Mouse (Mus musculus) right cerebral cortex, postnatal 10 days (tissue): ENCODE data around the gene Rfxap.

ENCODE experiments used
- DNase-seq, 2 experiments: peaks; one replicate each; pipeline ENCODE4 v3.0.0; 2021; ENCODE audit warnings: low spot score in 2 of 2

Rfxap gene

DNA sequence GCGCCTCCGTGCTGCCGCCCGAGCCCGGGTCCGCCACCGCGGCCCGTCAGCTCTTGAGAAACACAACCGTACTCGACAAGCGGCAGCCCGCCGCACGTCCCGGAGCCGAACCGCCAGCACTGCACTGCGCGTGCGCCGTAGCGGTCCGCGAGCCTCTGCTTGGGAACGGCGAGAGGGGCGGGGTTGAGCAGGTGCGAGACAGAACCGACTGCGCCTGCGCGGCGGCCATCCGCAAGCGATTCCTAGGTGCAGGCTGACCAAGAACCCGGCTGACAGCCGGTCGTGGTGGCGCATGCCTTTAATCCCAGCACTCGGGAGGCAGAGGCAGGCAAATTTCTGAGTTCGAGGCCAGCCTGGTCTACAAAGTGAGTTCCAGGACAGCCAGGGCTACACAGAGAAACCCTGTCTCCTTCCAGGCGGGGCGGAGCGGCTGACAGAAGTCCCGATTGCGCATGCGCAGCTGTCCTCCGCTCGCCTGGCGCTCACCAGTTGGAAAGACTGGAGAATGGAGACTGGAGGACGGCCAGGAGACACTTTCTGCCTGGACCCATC is at the start of gene Rfxap:
Gene Rfxap (minus strand): TSS at position 126 of the 552 bp plus-strand sequence.
- DNase-seq = peak; percentile 96 to 97

DNA sequence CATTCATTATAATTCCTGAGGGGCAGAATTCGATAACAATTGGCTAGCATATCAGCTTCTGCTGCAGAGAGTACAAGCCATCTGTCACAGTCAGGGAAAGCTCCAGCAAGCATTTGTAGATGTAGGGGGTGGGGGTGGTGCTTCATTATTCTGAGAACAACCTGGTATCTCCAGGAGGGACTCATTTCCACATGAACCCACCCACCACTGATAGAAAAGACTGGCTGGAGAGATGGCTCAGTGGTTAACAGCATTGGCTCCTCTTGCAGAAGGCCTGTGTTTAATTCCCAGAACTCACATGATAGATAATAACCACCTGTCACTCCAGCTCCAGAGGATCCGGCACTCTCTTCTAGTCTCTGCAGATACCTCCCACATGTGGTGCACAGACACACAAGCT is 27.8 kb upstream of the Rfxap start:
- peak; percentile 54 to 65 for DNase-seq

DNA sequence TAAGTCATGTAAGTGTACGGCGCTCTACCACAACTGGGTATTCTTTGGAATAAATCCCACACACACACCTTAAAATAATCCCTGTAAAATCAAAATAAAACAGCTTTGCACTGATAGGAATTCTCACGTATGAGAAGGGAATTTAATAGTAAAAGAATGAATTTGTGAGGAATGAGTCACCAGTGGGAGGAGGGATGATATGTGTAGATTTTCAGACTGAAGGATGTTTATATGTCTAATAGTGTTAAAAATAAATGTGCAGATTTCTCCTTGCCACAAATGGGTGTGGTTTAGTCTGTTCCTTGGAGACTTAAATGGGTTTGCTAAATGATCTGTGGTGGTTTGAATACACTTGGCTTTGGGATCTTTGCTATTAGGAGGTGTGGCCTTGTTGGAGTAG is 24.9 kb upstream of the Rfxap start:
- no peak for DNase-seq

DNA sequence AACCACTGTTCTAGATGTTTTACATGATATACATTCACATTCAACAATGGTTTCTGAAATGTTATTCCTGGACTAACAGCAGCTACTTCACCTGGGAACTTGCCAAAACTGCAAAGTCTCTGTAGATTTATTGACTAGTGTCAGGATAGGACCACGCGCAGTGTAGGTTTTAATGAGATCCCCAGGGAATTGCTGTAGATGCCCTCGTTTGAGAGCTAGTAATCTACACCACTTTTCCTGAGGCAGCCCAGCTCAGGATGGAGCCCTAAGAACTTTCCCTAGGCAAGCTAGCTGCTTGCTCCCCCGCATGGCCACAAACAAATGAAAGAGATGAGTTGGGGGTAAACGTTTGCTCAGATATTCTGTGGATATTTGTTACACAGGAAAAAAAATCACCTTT is 14.9 kb upstream of the Rfxap start:
- peak in 1 of 2 experiments; percentile 12 for DNase-seq

DNA sequence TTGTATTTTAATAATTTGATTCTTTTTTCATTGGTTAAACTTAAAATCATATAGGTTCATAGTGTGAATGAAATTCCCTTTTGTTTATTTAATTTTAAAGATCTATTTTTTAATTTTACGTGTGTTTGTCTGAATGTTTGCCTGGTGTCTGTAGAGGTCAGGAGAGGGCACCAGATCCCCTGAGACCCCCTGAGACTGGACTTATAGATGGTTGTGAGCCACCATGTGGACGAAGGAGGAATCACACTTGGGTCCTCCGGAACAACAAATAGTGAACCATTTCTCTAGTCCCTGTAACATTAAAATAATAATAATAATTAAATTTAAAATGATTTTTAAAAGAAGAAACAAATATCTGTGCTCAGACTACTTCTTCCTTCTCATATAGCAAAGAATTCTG is 7.7 kb upstream of the Rfxap start:
- peak; percentile 66 for DNase-seq

DNA sequence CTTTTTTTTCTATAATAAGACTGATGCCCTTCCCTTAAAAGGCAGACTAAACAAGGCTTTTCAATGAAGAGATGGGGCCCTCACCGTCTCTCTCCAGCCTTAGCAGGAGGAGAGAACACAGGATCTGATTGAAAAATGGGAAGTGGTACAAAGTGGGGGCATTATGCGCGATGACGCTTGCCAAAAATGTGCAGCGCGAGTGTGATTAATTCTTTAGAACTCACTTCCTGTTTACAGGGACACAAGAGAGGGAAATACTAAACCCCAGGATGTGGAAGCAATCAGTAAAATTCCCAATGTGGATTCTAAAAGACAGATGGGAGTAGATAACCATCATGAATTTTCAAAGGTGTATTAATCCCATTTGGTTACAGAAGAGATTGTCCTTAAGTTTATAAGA is 7.0 kb upstream of the Rfxap start:
- peak in 1 of 2 experiments; percentile 22 for DNase-seq

DNA sequence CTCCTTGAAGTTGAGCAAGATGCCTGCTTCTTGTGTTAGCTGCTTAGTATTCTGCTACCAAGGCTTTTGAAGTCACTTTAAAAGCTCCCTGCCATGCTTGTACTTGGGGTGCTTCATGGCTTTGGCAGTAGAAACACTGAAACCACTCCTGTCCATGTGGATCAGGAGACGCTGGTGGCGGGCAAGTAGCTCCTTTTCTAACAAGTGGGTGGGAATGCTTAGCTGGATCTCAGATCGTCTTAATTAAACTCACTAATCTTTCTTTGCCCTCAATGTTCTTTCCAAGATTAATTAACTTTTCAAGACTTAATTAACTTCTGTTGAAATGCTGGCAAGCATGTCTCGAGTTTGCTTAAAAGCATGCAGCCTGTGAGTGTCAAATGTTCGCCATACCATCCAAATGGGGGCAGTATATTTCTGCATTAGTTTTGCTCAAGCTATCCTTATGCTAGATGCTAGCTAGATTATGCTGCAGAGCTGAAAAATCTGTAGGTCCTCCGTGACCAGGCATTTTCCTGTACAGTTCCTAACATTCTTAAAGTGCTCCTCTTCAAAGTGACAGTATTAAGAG is 5.9 kb upstream of the Rfxap start:
- peak in 1 of 2 experiments; percentile 33 for DNase-seq

DNA sequence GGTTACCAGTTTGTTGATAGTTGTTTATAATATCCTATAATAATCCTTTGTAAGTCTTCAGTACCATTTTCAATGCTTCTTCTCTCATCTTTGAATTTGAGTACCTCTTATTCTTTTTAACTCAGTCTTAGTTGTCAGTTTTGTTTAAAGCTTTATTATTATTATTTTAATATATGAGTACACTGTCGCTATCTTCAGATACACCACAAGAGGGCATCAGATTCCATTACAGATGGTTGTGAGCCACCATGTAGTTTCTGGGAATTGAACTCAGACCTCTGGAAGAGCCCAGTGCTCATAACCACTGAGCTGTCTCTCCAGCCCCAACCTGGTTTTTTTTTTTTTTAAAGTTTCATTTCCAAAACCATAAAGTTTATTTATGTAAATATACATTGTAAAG is 4.0 kb upstream of the Rfxap start:
- no peak for DNase-seq

DNA sequence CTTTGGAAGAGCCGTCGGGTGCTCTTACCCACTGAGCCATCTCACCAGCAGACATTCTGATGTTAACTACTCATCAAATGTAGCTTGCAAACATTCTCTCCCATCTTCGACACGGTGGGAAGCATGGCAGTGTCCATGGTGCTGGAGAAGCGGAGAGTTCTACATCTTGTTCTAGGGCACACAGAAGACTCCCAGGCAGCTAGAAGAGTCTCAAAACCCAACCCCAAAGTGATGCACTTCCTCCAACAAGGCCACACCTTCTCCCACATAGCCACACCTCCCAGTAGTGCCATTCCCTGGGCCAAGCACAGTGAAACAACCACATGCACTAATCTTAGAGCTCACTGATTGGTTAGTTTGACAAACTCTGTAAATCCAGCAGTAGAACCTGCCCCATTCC is 1.5 kb upstream of the Rfxap start:
- DNase-seq = no peak

DNA sequence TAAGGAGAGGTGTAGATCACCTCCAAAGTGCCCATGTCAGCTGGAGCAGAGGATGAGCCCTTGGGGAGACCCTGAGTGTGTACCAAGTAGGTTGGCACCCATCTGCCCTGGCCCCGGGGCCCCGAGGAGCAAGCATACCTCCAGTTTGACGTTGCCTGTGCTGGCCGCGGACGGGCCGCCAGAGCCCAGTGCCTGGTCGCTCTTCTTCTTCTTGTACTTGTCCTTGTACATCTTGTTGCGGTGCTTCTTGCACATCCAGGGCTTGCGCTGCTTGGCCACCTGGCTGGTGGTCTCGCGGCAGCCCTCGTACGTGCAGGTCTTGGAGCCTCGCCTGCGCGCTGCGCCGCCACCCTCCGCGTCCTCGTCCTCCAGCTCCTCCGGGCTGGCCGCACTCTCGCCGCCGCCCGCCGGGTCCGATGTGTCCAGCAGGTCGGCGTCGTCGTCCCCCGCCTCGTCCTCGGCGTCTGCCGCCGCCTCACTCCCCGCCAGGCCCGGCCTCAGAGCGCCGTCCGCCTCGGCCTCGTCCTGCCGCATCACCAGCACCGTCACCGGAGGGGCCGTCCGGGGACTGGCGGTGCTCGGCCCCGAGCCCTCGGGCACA is 430 bp downstream of the Rfxap start:
- peak; percentile 59 to 60 for DNase-seq

DNA sequence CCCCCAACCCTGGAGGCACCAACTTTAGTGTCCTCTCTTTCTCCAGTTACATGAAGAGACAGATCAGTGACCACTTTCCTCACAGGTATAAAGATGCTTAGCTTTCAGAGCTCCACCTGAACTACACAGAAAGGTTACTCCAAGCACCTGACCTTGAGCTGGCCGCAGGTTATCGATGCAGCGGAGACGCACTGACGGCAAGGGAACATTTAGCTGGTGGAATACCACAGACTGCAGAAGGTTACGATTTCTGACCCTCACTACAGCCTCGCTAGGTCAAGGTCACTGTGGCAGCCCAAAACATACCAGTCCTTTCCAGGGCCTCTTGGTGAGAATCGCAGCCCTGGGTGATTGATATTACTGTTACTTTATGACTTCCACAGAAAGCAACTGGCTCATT is 3.9 kb downstream of the Rfxap start:
- no peak for DNase-seq

DNA sequence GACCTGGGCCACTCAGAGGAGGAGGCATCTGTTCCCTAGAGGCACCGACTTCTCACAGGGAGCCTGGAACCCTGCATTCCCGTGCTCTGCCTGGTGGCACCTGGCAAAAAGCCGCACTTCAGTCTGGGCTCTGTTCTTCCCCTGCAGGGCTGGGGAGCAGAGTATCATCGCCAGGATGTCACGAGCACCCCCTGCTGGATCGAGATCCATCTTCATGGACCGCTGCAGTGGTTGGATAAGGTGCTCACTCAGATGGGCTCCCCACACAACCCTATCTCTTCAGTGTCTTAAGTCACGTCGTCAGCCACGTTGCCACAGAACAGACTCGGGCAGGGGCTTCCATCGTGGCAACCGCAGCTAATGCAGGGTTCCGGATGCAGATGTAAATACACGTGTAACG is 10.4 kb downstream of the Rfxap start:
- DNase-seq = peak; percentile 60 to 75

DNA sequence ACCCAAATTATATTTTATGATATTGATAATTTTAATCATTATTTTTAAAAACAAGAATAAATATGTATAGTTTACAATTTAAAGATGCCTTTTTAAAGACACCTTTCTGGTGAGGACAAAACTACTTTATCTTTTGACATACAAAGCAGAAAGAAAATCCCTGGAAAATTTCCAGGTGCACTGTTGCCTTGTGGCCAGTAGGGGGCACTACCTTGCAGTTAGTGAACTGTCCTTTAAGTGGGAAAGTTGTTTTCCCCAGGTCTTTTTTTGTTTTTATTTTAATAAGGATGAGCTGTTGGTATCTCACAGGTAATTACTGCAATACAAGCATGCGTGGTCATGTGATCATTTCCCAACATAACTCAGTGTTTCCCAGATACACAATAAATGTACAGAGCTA is 11.8 kb downstream of the Rfxap start:
- DNase-seq = no peak

DNA sequence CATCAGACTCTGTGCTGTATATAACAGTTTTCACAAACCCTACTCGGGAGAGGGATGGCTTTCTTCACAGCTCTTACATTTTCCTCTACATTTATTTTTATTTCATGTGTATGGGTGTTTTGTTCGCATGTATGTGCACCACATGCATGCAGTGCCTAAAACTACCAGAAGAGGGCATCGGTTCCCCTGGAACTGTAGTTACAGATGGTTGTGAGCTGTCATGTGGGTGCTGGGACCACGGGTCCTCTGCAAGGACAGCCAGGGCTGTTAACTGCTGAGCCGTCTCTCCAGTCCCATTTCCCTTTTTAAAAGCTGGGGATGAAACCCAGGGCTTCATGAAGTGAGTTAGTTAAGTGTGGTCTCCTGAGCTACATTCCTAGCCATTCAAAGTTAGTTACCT is 12.2 kb downstream of the Rfxap start:
- no peak for DNase-seq

DNA sequence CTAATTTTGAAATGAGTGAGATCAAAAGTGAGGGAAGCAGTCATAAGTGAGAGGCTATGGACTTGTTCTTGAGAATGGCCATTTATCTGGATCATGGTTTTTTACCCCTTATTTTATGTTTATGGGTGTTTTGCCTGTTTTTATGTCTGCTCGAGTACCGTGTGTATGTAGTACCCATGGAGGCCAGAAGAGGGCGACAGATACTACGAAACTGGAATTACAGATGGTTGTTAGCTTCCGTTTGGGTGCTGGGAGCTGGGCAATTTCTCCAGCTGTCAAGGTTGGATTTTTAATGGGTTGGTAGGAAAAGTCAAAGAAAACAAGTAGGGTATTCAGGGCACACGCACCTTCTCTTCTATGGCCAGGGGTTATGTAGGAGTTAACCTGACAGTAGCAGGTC is 13.8 kb downstream of the Rfxap start:
- no peak for DNase-seq

DNA sequence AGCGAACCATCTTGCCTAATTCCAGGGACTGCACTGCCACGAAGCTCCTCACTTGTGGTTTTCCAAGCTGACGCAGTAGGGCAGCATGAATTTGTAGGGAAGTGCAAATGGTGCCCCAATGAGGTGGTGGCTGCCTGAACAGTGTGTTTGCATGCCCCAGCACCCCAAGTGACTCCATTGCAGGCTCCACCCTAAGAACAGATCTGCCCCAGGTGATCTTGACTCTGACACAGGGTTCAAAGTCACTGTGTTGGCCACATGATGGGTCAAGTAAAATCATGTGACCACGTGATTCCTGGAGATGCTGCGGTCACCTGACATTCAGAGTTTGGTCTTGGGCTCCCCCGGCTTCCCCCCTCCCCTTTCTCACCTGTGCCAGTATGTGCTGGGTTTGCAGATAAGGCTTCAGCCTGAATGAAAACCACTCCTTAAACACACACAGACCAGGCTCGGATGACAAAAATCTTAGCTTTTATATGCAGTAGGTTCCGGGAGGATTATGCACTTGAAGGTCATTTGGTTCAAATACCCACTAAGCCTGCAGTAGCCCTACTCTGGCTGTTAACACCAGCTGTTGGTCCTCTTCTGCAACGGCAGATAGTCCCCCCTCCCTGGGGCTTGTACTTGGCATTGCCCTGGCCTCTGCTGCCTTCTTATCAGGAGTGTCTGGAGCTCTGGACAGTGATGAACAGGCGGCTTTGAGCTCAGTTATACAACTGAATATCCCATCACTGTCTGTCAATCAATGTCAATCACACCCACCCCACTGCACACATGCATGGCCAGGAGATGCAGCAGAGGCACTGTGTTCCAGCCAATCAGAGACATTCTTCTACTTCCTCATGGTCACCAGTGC is 15.5 kb downstream of the Rfxap start:
- no peak for DNase-seq

DNA sequence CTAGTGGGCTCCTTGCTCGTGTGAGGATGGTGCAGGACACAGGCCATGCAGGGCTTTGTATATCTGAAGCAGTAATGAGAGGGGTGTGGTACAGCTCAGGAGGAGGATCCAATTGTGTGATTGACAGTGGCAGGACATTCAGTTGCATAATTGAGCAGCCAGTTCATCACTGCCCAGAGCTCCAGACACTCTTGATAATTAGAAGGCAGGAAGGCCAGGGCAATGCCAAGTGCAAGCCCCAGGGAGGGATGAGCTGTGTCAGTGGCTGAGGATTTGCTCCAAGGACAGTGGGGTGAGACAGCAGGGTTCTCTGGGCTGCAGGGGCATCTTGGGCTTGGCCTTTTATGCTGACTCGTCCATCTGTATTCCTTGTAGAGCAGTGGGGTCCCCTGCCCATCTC is 17.0 kb downstream of the Rfxap start:
- no peak for DNase-seq

DNA sequence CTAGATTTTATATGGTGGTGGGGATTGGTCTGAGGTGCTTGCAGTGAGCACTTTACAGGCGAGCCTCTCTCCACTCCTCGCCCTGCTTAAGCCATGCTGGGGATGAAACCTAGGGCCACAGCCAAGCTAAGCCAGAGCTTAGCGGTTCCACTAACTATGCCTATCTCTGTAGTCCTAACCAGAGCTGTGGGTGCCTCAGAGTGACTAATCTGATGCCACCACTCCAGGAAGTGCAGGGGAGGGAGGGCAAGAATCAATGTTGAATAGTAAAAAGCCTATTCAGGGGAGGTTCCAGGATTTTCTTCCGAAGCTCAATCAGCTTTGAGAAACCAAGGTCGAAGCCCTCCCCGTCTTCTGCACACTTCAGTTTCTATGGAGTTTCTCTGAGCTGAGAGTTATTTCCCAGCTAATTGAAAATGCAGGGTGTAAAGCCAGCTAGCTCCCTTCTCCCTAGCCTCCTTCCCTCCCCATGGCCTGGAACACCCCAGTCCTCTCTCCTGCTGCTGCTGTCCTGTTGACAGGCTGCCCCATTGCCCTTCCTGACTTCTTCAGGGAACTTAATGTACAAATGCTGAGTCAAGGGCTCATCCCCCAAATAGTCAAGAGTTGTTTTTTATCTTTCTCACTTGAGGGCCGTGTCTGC is 31.5 kb downstream of the Rfxap start:
- no peak for DNase-seq

DNA sequence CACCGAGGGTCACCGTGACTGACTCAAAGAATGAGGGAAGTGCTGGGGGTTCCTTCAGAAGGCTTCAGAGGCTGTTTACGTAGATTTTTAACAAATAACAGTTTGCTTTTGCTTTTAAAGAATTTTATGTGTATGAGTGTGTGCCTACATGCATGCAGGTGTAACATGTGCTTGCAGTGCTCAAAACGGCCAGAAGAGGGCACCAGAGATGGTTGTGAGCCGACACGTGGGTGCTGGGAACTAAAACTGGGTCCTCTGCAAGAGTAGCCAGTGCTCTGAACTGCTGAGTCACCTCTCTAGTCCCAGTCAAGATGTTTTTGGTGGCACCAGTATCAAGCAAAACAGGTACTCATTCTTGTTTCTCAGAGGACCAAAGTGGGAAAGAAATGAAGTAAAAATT is 34.0 kb downstream of the Rfxap start:
- DNase-seq = no peak

DNA sequence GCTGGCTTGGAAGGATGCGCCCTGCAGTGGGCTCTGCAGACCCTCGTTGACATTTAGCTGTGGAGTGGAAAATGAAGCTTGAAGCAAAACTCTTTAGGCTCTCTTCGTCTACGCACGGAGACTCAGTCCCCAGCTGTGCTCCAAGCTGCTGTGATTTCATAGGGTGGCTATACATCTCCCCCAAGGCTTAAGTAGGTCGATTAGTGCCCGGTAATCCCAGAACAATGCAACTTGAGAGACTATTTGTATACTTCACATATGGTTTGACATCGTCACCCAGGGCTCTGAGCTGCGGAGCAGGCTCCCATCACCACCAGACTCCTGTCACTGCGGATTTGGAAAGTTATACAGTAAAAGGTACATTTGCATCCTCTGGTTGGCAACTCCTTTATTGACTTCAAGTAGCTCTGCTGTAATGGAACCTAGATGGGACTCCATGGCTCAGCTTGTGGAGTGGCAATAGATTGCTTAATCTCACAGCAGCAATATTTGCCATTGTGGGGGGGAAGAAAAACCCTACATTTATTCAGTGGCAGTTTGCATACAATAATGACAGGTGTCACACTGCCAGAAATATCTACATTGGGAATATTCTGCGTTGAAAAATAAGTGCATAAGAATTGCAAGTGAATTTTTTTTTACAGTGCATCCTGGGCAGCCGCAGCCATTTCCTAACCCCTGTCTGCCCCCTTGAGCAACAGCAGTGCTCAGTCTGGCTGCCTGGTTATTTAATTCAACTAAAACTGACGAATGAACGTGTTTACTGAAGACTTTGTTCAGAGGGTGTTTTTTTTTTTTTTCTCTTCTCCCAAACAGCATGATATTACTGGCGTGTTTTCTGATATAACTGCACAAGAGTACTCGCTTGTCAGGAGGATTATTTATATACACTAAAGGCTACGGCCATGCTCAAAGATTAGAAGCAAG is 38.0 kb downstream of the Rfxap start:
- no peak for DNase-seq

DNA sequence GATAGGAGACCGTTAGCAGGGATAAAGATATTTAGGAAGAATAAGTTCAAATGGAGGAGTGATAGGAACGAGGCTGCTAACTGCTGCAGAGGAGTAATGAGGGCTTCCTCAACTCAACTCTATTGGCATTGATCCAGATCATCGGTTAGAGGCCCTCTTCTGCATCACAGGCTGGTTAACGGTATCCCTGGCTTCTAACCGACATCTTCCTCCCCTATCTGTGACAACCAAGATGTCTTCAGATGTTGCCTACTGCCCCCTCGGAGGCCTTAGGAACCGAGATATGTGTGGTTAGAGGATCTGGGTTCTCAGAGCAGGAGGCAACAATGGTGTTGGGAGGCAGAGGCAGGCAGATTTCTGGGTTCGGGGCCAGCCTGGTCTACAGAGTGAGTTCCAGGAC is 39.0 kb downstream of the Rfxap start:
- no peak for DNase-seq
